In the genomic region with DNA sequence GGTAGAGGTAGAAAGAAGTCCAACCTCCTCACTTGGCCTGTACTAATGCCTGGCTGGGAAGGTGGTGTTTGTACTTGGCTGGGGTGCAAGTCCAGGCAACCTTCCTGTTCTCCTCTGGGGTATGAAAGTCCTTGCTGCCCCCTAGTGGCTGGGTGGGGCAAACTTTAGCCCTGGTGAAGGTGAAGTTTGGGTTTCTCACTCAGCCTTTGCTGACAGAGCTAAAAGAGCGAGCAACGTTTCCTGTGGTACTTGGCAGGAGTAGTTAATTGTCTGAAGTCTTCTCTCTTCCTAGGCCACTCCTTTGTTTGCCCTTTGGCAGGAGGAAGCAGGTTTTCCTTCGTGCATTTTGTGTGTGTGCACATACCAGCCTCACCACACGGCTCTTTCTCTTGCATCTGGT, we compare ENCODE assay signal across 8 mouse cellular contexts. TPM values are rescaled to one million over a fixed set of nuclear protein-coding genes. Genes with fewer than 3 reads are reported as not detected.
DNase-seq lines count a peak whose midpoint lies in the region; TF ChIP-seq lines count a peak whose summit lies in the region.

No protein-coding gene starts in this region.

- intact Hi-C loops in left cerebral cortex, postnatal 36 days (cut with DNase I): loop anchor here (2.0 kb wide), 1 partner anchor 70 kb away; no protein-coding TSS in a partner anchor

- no peaks in the 10 kb centered on the region for H3K36me3 ChIP-seq in E14TG2a.4 (ENCODE audit: insufficient read depth, low read length)

- no peak overlapping the region for H3K4me3 ChIP-seq in E14TG2a.4 (replicated peaks; ENCODE audit: low read length)

- peak; percentile 61 for TF ChIP-seq CTCF in E14TG2a.4 (conservative IDR thresholded peaks at IDR 0.05; ENCODE audit: low read length)

- H3K4me1 ChIP-seq in E14TG2a.4 (replicated peaks; ENCODE audit: low read depth, low read length): peaks cover 16% of the 10 kb centered on the region

- peak; percentile 36 to 64 for DNase-seq in cerebellum, postnatal 10 days
- no peak for DNase-seq in cerebellum, adult 11 months
- DNase-seq in brain, adult 2 months (ENCODE audit: low read depth, low spot score): peak; percentile 60
- peak; percentile 60 for DNase-seq in heart, postnatal 4 days
- peak; percentile 27 to 39 for DNase-seq in left cerebral cortex, postnatal 36 days (ENCODE audit: low spot score in 2 of 2)
- peak; percentile 53 for DNase-seq in ovary, postnatal 36 days (ENCODE audit: low spot score)
- peak; percentile 72 to 74 for DNase-seq in thymus, postnatal 36 days

- no peaks in the 10 kb centered on the region for H3K27me3 ChIP-seq in E14TG2a.4 (ENCODE audit: insufficient read depth, low read length)

- peaks cover 5% of the 10 kb centered on the region; the same call in 1 of the 2 replicates for H3K9me3 ChIP-seq in E14TG2a.4 (ENCODE audit: low read length)

RNA-seq across cellular contexts. Expression of a gene that starts 3.1 kb away (rescaled TPM):
- total RNA-seq in heart, postnatal 4 days (2021): 1 to 10 TPM; 3.8 to 4.4 TPM
- 10 to 100 TPM in 1 of 2 experiments, 1 to 10 TPM in 1; 9.3 to 10.8 TPM for total RNA-seq in left cerebral cortex, postnatal 36 days (2021)

RNA-seq across cellular contexts. Expression of a gene that starts 38.0 kb away (rescaled TPM):
- total RNA-seq in heart, postnatal 4 days (2021): not detected
- 1 to 10 TPM; 2.9 to 3.0 TPM for total RNA-seq in left cerebral cortex, postnatal 36 days (2021)
